Mouse (Mus musculus) liver, embryonic 12.5 days (tissue): ENCODE data around the gene Magi1. TPM values are rescaled to one million over a fixed set of nuclear protein-coding genes. Genes with fewer than 3 reads are reported as not detected.

ENCODE experiments used
- ATAC-seq: fragments of 200-750 bp; cut with Nextera tagmentation; 2 replicates; pipeline ENCODE4 v1.8.0; 2017; ENCODE audit warnings: moderate number of reproducible peaks, mild to moderate bottlenecking, moderate library complexity
- H3K27ac ChIP-seq: fragments of 300-500 bp; sonication (generic); 2 replicates; pipeline ENCODE4 v1.5.1; 2016; ENCODE audit warnings: mild to moderate bottlenecking
- H3K27me3 ChIP-seq: fragments of 300-500 bp; sonication (generic); replicated peaks from 2 replicates; pipeline ENCODE4 v1.6.1; 2016; ENCODE audit warnings: mild to moderate bottlenecking, moderate library complexity
- H3K36me3 ChIP-seq: fragments of 300-500 bp; sonication (generic); 2 replicates; pipeline ENCODE4 v1.6.1; 2016; ENCODE audit warnings: mild to moderate bottlenecking, moderate library complexity
- H3K4me1 ChIP-seq: fragments of 300-500 bp; sonication (generic); 2 replicates; pipeline ENCODE4 v1.6.1; 2016
- H3K4me2 ChIP-seq: fragments of 300-500 bp; sonication (generic); 2 replicates; pipeline ENCODE4 v1.6.1; 2016; ENCODE audit warnings: mild to moderate bottlenecking, moderate library complexity
- H3K4me3 ChIP-seq: fragments of 300-500 bp; sonication (generic); 2 replicates; pipeline ENCODE4 v1.5.1; 2016; ENCODE audit warnings: mild to moderate bottlenecking, moderate library complexity
- H3K9ac ChIP-seq: fragments of 300-500 bp; sonication (generic); 2 replicates; pipeline ENCODE4 v1.6.1; 2016; ENCODE audit warnings: mild to moderate bottlenecking, moderate library complexity
- H3K9me3 ChIP-seq: fragments of 300-500 bp; sonication (generic); replicated peaks from 2 replicates; pipeline ENCODE4 v1.6.1; 2016; ENCODE audit warnings: mild to moderate bottlenecking, moderate library complexity
- WGBS: fragments of 180-500 bp; shearing (Covaris S2); methylation state at CpG from one replicate; pipeline ENCODE4 v1.1.7; 2016; ENCODE audit not compliant: insufficient replicate concordance; 5-methylcytosine and 5-hydroxymethylcytosine counted together
- polyA plus RNA-seq: library from polyadenylated mRNA; unstranded; fragments of >200 nt; fragmentation: Nextera tagmentation; extraction: Ambion mirVana; gene quantifications from 2 replicates; pipeline ENCODE4 v1.2.1, GENCODE M21; 2016

Gene Magi1
- polyA plus RNA-seq, 1 experiment from 2014 or later = 2.5 TPM

- peaks cover 4% of the 10 kb centered on the region for H3K36me3 ChIP-seq
- no peaks in the 10 kb centered on the region for H3K4me1 ChIP-seq
- no peak overlapping the region for H3K4me2 ChIP-seq
- WGBS = 58% methylated on average over 6 of the region's 6 CpGs
- H3K27ac ChIP-seq = no peak overlapping the region
- no peaks in the 10 kb centered on the region for H3K9me3 ChIP-seq
- H3K4me3 ChIP-seq = no peak overlapping the region
- no peaks in the 10 kb centered on the region for H3K27me3 ChIP-seq
- H3K9ac ChIP-seq = no peak overlapping the region
- ATAC-seq = no peak
Observed at GRCm38 (mm10) chr6:93743145-93743544, 540.6 kb downstream of the Magi1 start.

GRCm38 (mm10) chr6:93739786-93740185 is 543.9 kb downstream of the Magi1 start:
- Histone ChIP-seq H3K4me3 (no peak overlapping the region), H3K9ac (no peak overlapping the region), H3K4me2 (no peak overlapping the region), H3K4me1 (no peaks in the 10 kb centered on the region), H3K9me3 (no peaks in the 10 kb centered on the region), H3K36me3 (no peaks in the 10 kb centered on the region), H3K27ac (no peak overlapping the region), H3K27me3 (no peaks in the 10 kb centered on the region)
- WGBS = 67% methylated on average over 3 of the region's 3 CpGs
- ATAC-seq = no peak

- ATAC-seq = no peak
- H3K27me3 ChIP-seq = no peaks in the 10 kb centered on the region
- H3K27ac ChIP-seq = no peak overlapping the region
- H3K4me2 ChIP-seq = no peak overlapping the region
- H3K4me3 ChIP-seq = no peak overlapping the region
- H3K4me1 ChIP-seq = no peaks in the 10 kb centered on the region
- no peaks in the 10 kb centered on the region for H3K36me3 ChIP-seq
- H3K9ac ChIP-seq = no peak overlapping the region
- no peaks in the 10 kb centered on the region for H3K9me3 ChIP-seq
- WGBS = 100% methylated on average over 1 of the region's 1 CpGs
Observed at GRCm38 (mm10) chr6:93737083-93737482, 546.6 kb downstream of the Magi1 start.

DNA sequence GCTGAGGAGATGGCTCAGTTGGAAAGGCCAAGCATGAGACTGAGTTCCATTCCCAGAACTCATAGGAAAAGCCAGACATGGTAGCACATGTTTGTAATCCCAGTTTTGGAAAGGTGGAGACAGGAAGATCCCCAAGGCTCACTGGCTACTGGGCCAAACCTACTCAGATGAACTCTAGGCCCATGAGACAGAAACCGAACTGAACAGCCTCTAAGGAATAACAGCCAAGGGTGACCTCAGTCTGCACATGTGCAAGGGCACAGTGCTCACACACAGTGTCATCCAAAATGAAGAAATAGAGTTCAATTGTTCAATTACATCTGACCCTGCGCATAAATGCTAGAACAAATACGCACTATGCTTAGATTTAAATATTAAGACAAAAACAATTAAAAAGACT is 547.6 kb downstream of the Magi1 start:
- no peak overlapping the region for H3K27ac ChIP-seq
- no peak overlapping the region for H3K4me3 ChIP-seq
- H3K4me2 ChIP-seq = no peak overlapping the region
- H3K9ac ChIP-seq = no peak overlapping the region
- WGBS = 76% methylated on average over 3 of the region's 3 CpGs
- no peaks in the 10 kb centered on the region for H3K36me3 ChIP-seq
- H3K27me3 ChIP-seq = no peaks in the 10 kb centered on the region
- no peaks in the 10 kb centered on the region for H3K4me1 ChIP-seq
- H3K9me3 ChIP-seq = no peaks in the 10 kb centered on the region
- no peak for ATAC-seq

DNA sequence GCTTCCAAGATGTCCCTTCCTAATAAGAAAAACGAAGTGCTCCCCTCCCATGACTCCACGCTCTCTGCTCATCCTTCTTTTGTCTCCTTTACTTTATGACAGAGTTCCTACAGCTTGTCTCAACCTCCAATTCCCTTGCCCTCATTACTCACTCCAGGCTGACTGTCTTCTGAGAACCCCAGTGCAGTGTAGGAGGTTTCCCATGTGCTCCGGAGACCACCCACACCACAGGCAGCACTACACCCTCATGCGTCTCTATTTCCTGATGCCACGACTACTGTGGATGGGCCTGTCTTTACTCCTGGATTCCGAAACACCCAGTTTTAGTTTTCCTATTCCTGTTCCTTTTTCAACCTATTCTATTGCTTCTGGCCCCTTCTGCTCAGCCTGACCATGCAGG is 549.9 kb downstream of the Magi1 start:
- Histone ChIP-seq H3K36me3 (no peaks in the 10 kb centered on the region), H3K9me3 (no peaks in the 10 kb centered on the region), H3K27me3 (no peaks in the 10 kb centered on the region), H3K27ac (no peak overlapping the region), H3K4me3 (no peak overlapping the region), H3K9ac (no peak overlapping the region), H3K4me2 (no peak overlapping the region), H3K4me1 (no peaks in the 10 kb centered on the region)
- 56% methylated on average over 6 of the region's 6 CpGs for WGBS
- no peak for ATAC-seq

DNA sequence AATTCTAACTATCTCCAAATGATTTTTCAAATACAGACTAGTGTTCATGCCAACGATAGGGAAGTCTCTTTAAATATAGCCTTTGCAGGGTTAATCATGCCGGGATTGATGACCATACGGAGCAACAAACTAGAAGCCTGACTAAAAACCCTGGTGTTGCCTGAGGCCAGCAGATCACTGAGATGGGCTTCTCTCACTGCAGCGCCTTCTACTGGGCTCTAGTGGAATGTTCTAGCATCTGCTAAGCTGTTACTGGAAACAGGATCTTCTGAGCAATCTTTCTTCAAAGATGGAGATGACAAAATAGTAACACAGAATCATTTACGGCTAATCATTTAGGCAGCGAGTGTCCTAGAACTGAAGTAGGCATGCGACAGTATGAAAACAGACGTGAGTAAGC is 554.0 kb downstream of the Magi1 start:
- 60% methylated on average over 8 of the region's 8 CpGs for WGBS

DNA sequence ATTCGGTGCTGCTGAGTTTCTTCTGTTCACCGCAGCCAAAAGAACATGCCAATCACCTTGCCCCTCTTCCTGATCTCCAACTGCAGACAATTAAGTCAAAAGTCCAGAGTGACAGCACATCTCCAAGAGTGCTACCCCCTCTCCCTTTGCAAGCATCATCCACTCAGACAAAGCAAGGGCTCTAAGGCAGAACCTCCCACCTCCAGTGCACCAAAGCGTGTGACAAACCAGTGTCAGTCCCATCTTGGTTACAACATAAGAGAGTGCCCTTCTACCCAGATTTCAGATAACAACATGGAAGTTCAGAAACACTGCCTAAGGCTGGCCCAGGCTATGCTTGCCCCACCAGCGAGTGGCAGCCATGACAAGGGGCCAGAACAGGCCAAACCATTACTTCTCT is 554.9 kb downstream of the Magi1 start:
- Histone ChIP-seq H3K4me3 (no peak overlapping the region), H3K9me3 (no peaks in the 10 kb centered on the region), H3K27me3 (no peaks in the 10 kb centered on the region), H3K27ac (no peak overlapping the region), H3K4me2 (no peak overlapping the region), H3K36me3 (no peaks in the 10 kb centered on the region), H3K4me1 (0 out of 2 replicates have a peak, but pooled peaks cover 4% of the 10 kb centered on the region), H3K9ac (no peak overlapping the region)
- ATAC-seq = no peak
- 74% methylated on average over 4 of the region's 4 CpGs for WGBS

More for the DNA sequence above, 554.0 kb downstream of the Magi1 start:
- Histone ChIP-seq H3K27me3 (no peaks in the 10 kb centered on the region), H3K4me2 (no peak overlapping the region), H3K36me3 (no peaks in the 10 kb centered on the region), H3K9me3 (no peaks in the 10 kb centered on the region), H3K27ac (no peak overlapping the region), H3K4me3 (no peak overlapping the region), H3K9ac (no peak overlapping the region), H3K4me1 (0 out of 2 replicates have a peak, but pooled peaks cover 4% of the 10 kb centered on the region)
- ATAC-seq = no peak

- no peaks in the 10 kb centered on the region for H3K27me3 ChIP-seq
- H3K27ac ChIP-seq = no peak overlapping the region
- H3K36me3 ChIP-seq = no peaks in the 10 kb centered on the region
- H3K4me3 ChIP-seq = no peak overlapping the region
- 0 out of 2 replicates have a peak, but pooled peaks cover 4% of the 10 kb centered on the region for H3K4me1 ChIP-seq
- H3K4me2 ChIP-seq = no peak overlapping the region
- no peak for ATAC-seq
- 31% methylated on average over 15 of the region's 15 CpGs for WGBS
- H3K9me3 ChIP-seq = no peaks in the 10 kb centered on the region
- H3K9ac ChIP-seq = no peak overlapping the region
Observed at GRCm38 (mm10) chr6:93727630-93728178, 556.0 kb downstream of the Magi1 start.

DNA sequence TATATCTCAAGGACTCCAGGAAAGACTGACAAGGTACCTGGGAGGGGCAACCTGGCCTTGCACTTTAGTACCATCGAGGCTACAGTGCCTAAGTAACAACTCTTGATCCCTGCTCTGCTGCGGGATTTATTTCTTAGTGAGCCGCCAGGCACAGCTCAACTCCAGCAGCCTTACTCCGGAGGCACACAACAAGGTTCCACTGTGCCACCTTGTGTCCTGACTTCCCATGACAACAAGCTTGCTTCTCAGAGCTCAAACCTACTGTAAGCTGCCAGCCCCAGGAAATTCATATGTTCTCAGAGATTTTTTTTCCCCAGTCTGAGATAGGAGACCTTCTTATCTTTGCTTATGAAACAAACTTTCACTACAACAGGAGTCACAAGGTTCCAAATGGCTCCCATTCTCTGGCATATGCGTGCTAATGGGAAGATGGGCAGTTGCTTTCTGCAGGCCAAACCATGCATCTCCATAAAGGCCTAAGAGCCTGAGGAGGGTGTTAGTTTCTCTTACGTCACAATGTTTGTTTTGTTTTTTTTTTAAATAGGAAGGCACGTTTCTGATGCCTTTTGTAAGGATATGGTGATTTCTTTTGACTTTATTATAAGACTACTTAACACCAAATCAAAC is 556.8 kb downstream of the Magi1 start:
- H3K27me3 ChIP-seq = no peaks in the 10 kb centered on the region
- H3K4me3 ChIP-seq = no peak overlapping the region
- 0 out of 2 replicates have a peak, but pooled peaks cover 4% of the 10 kb centered on the region for H3K4me1 ChIP-seq
- no peaks in the 10 kb centered on the region for H3K36me3 ChIP-seq
- no peaks in the 10 kb centered on the region for H3K9me3 ChIP-seq
- H3K9ac ChIP-seq = no peak overlapping the region
- no peak overlapping the region for H3K4me2 ChIP-seq
- WGBS = 44% methylated on average over 7 of the region's 7 CpGs
- ATAC-seq = no peak
- no peak overlapping the region for H3K27ac ChIP-seq

GRCm38 (mm10) chr6:93726121-93726520 is 557.6 kb downstream of the Magi1 start:
- ATAC-seq = no peak
- WGBS = 54% methylated on average over 10 of the region's 10 CpGs
- no peak overlapping the region for H3K9ac ChIP-seq

DNA sequence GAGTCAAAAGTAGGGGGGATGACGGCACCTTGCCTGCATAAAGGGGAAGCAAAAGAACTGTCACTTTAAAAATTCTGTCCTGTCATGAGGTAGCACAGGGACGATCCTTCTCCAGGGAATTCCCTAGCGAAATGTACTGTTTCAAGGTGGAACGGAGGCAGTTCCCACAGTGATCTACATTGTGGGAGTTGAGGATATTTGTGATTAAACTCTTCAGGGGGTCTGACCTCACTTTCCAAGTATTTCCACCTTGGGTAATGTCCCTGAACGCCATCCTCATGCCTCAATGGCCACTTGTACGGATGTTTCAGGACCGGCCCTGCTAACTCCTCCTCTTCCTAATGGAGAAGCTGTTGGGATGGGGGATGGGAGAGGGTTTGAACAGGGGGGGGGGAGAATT is 559.0 kb downstream of the Magi1 start:
- H3K9me3 ChIP-seq = no peaks in the 10 kb centered on the region
- H3K4me1 ChIP-seq = 0 out of 2 replicates have a peak, but pooled peaks cover 4% of the 10 kb centered on the region
- 74% methylated on average over 7 of the region's 7 CpGs for WGBS
- no peak overlapping the region for H3K27ac ChIP-seq
- H3K4me3 ChIP-seq = no peak overlapping the region
- H3K36me3 ChIP-seq = no peaks in the 10 kb centered on the region
- H3K4me2 ChIP-seq = no peak overlapping the region
- H3K27me3 ChIP-seq = no peaks in the 10 kb centered on the region
- ATAC-seq = no peak
- H3K9ac ChIP-seq = no peak overlapping the region

More at GRCm38 (mm10) chr6:93726121-93726520, 557.6 kb downstream of the Magi1 start:
- H3K4me2 ChIP-seq = no peak overlapping the region
- H3K9me3 ChIP-seq = no peaks in the 10 kb centered on the region
- no peak overlapping the region for H3K27ac ChIP-seq
- H3K36me3 ChIP-seq = no peaks in the 10 kb centered on the region
- no peaks in the 10 kb centered on the region for H3K27me3 ChIP-seq
- 0 out of 2 replicates have a peak, but pooled peaks cover 4% of the 10 kb centered on the region for H3K4me1 ChIP-seq
- no peak overlapping the region for H3K4me3 ChIP-seq

DNA sequence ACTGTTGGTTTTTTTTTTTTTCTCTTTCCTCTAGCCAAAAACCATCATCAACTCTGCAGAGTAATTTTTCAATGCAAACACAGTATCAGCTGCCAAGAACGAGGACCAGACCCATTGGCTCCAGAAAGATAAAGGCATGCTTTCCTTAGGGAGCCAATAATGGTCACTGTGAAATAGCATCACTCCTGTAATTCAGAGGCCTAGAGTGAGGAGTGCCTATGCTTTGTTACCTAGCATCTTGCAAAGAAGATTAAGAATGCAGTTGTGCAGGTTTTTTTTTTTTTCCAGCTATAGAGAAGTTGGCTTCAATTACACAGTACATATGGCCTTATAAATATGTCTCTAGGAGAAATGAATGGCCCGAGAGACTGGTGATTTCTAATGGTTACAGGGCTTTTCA is 560.5 kb downstream of the Magi1 start:
- Histone ChIP-seq H3K4me2 (no peak overlapping the region), H3K36me3 (no peaks in the 10 kb centered on the region), H3K27me3 (peaks cover 5% of the 10 kb centered on the region; the same call in 1 of the 2 replicates), H3K9ac (no peak overlapping the region), H3K27ac (no peak overlapping the region), H3K4me3 (no peak overlapping the region), H3K4me1 (peaks cover 9% of the 10 kb centered on the region; the same call in 1 of the 2 replicates), H3K9me3 (no peaks in the 10 kb centered on the region)
- no peak for ATAC-seq
- 55% methylated on average over 2 of the region's 2 CpGs for WGBS
